In genomic region chr19:10731975-10732374, GRCm38 (mm10) we compare ENCODE assay signal across 26 mouse cellular contexts. TPM values are rescaled to one million over a fixed set of nuclear protein-coding genes. Genes with fewer than 3 reads are reported as not detected.
"Had no signal": no experiment of that assay in that cellular context is flagged by ENCODE, and none has a peak within 500 bp of the region (broad histone marks: within the 10 kb centered on the region; RNA-seq: fewer than 3 reads in every experiment).

No protein-coding gene starts in this region.

- H3K4me1 ChIP-seq: limb, embryonic 10.5 days; liver, embryonic 13.5 days; midbrain, embryonic 10.5 days; midbrain, embryonic 13.5 days; neural tube, embryonic 12.5 days; neural tube, embryonic 15.5 days had no signal

- H3K27ac ChIP-seq: kidney, postnatal 0 days; limb, embryonic 10.5 days; limb, embryonic 13.5 days; liver, embryonic 13.5 days; midbrain, embryonic 10.5 days; midbrain, embryonic 13.5 days; neural tube, embryonic 12.5 days; neural tube, embryonic 15.5 days; stomach, postnatal 0 days had no signal

- H3K4me2 ChIP-seq: limb, embryonic 13.5 days; liver, embryonic 13.5 days; midbrain, embryonic 13.5 days; neural tube, embryonic 12.5 days; neural tube, embryonic 15.5 days had no signal

- H3K9ac ChIP-seq: limb, embryonic 13.5 days; liver, embryonic 13.5 days; midbrain, embryonic 13.5 days; neural tube, embryonic 12.5 days; neural tube, embryonic 15.5 days had no signal

- DNase-seq: kidney, adult 18-20 months; kidney, adult 9 months; kidney, postnatal 25 days; liver; liver, embryonic 13.5 days; lung, adult 2 months; lung, postnatal 14 days; right cerebral cortex, postnatal 25 days; thymus, adult 2 months; thymus, postnatal 14 days; thymus, postnatal 4 days had no signal

- H3K9me3 ChIP-seq: limb, embryonic 10.5 days; limb, embryonic 13.5 days; liver, embryonic 13.5 days; midbrain, embryonic 10.5 days; midbrain, embryonic 13.5 days; neural tube, embryonic 12.5 days; neural tube, embryonic 15.5 days had no signal

- H3K36me3 ChIP-seq: limb, embryonic 10.5 days; limb, embryonic 13.5 days; liver, embryonic 13.5 days; midbrain, embryonic 10.5 days; midbrain, embryonic 13.5 days; neural tube, embryonic 12.5 days; neural tube, embryonic 15.5 days had no signal

- ATAC-seq: intestine, embryonic 16.5 days; midbrain, embryonic 13.5 days had no signal

- H3K4me3 ChIP-seq: limb, embryonic 10.5 days; limb, embryonic 13.5 days; liver, embryonic 13.5 days; midbrain, embryonic 10.5 days; midbrain, embryonic 13.5 days; neural tube, embryonic 12.5 days; neural tube, embryonic 15.5 days had no signal

- H3K27me3 ChIP-seq: limb, embryonic 13.5 days; liver, embryonic 13.5 days; midbrain, embryonic 13.5 days; neural tube, embryonic 12.5 days; neural tube, embryonic 15.5 days had no signal

RNA-seq across cellular contexts. Expression of gene Cd5, which starts 6.8 kb away (rescaled TPM):
- total RNA-seq: left cerebral cortex, postnatal 25 days; megakaryocyte progenitor cell, adult 5-6 weeks had no signal
- polyA plus RNA-seq: intestine, embryonic 16.5 days; liver, embryonic 13.5 days; liver, embryonic 16.5 days; midbrain, embryonic 10.5 days had no signal

RNA-seq across cellular contexts. Expression of gene Pga5, which starts 54.1 kb away (rescaled TPM):
- total RNA-seq: layer of hippocampus, postnatal 14 days; left cerebral cortex, postnatal 25 days; megakaryocyte progenitor cell, adult 5-6 weeks; midbrain, postnatal 0 days had no signal
- polyA plus RNA-seq: limb, embryonic 10.5 days; liver, embryonic 13.5 days; lung, adult 2 months; lung, embryonic 16.5 days; midbrain, embryonic 10.5 days; midbrain, embryonic 13.5 days; midbrain, postnatal 0 days; neural tube, embryonic 12.5 days; neural tube, embryonic 15.5 days had no signal
